Mouse (Mus musculus): ENCODE data around the gene Stk32c.

- peak; percentile 54 to 78 (median 61) for TF ChIP-seq CTCF (IDR thresholded peaks at IDR 0.05 in 2 of 3, conservative IDR thresholded peaks at IDR 0.05 in 1 of 3; ENCODE audit: control insufficient read depth in 1 of 3, insufficient read depth in 1 of 3, low read depth in 2 of 3, low read length in 3 of 3, poor library complexity in 1 of 3, severe bottlenecking in 1 of 3)
- no peak for TF ChIP-seq TBP (IDR thresholded peaks at IDR 0.05; ENCODE audit: low read depth, low read length)
- no peak for TF ChIP-seq TAL1 (IDR thresholded peaks at IDR 0.05; ENCODE audit: low read length)
- TF ChIP-seq NELFE (IDR thresholded peaks at IDR 0.05; ENCODE audit: low read depth, low read length): no peak
- TF ChIP-seq EP300 (IDR thresholded peaks at IDR 0.05; ENCODE audit: low read depth in 1 of 2, low read length in 2 of 2): no peak
- no peak for TF ChIP-seq UBTF (IDR thresholded peaks at IDR 0.05; ENCODE audit: borderline replicate concordance, insufficient read depth, low read depth, low read length)
- no peak for TF ChIP-seq ZC3H11A (IDR thresholded peaks at IDR 0.05; ENCODE audit: low read depth, low read length)
- peak; percentile 52 for TF ChIP-seq RAD21 (IDR thresholded peaks at IDR 0.05; ENCODE audit: low read depth, low read length)
- TF ChIP-seq E2F4 (IDR thresholded peaks at IDR 0.05; ENCODE audit: borderline replicate concordance, low read depth, low read length): no peak
- no peak for TF ChIP-seq POLR2A (IDR thresholded peaks at IDR 0.05; ENCODE audit: control insufficient read depth in 1 of 2, insufficient read depth in 1 of 2, low read depth in 1 of 2, low read length in 2 of 2, poor library complexity in 1 of 2)
Observed at GRCm38 (mm10) chr7:139068182-139068623, 144.9 kb downstream of the Stk32c start.

Measured in MEL (cell line).